Mouse (Mus musculus) neural tube, embryonic 10.5 days (tissue): ENCODE data around the gene Cdk15.
A peak's percentile ranks its signal among the peaks of the same experiment; 100 is the strongest.

Experiments
- DNase-seq: peaks from one replicate; pipeline ENCODE4 v3.0.0-alpha.2; 2017; ENCODE audit warnings: low spot score; ENCODE audit errors: extremely low spot score

Gene Cdk15

GRCm38 (mm10) chr1:59272189-59272588 is 15.5 kb downstream of the Cdk15 start:
- DNase-seq, result no peak

- DNase-seq, result no peak
Measured at GRCm38 (mm10) chr1:59285880-59286279, 29.2 kb downstream of the Cdk15 start.

GRCm38 (mm10) chr1:59286316-59286850 is 29.7 kb downstream of the Cdk15 start:
- no peak for DNase-seq

- DNase-seq, result no peak
Measured at GRCm38 (mm10) chr1:59287733-59288132, 31.0 kb downstream of the Cdk15 start.

GRCm38 (mm10) chr1:59291652-59292051 is 34.9 kb downstream of the Cdk15 start:
- DNase-seq, result no peak

- no peak for DNase-seq
Measured at GRCm38 (mm10) chr1:59295769-59296168, 39.1 kb downstream of the Cdk15 start.

- no peak for DNase-seq
Measured at GRCm38 (mm10) chr1:59297167-59297566, 40.5 kb downstream of the Cdk15 start.

- no peak for DNase-seq
Measured at GRCm38 (mm10) chr1:59298491-59299090, 41.9 kb downstream of the Cdk15 start.

GRCm38 (mm10) chr1:59307310-59307709 is 50.6 kb downstream of the Cdk15 start:
- DNase-seq, result no peak

GRCm38 (mm10) chr1:59311292-59311885 is 54.7 kb downstream of the Cdk15 start:
- DNase-seq, result peak; percentile 8

GRCm38 (mm10) chr1:59312187-59313153 is 55.8 kb downstream of the Cdk15 start:
- DNase-seq, result no peak

GRCm38 (mm10) chr1:59313154-59313940 is 56.6 kb downstream of the Cdk15 start:
- no peak for DNase-seq

- peak; percentile 64 for DNase-seq
Measured at GRCm38 (mm10) chr1:59315057-59315807, 58.5 kb downstream of the Cdk15 start.

- peak; percentile 36 for DNase-seq
Measured at GRCm38 (mm10) chr1:59316031-59316385, 59.3 kb downstream of the Cdk15 start.

- peak; percentile 39 for DNase-seq
Measured at GRCm38 (mm10) chr1:59316386-59317051, 59.8 kb downstream of the Cdk15 start.

GRCm38 (mm10) chr1:59317397-59317796 is 60.7 kb downstream of the Cdk15 start:
- no peak for DNase-seq

GRCm38 (mm10) chr1:59318878-59319277 is 62.2 kb downstream of the Cdk15 start:
- DNase-seq, result no peak

- DNase-seq, result no peak
Measured at GRCm38 (mm10) chr1:59321076-59321879, 64.6 kb downstream of the Cdk15 start.
